Mouse (Mus musculus) CH12.LX (cell line): Measurements from ENCODE around the gene Anks1b. TPM values are rescaled to one million over a fixed set of nuclear protein-coding genes. Genes with fewer than 3 reads are reported as not detected.

ENCODE experiments used
- DNase-seq: peaks from one replicate; pipeline ENCODE4 v3.0.0-alpha.2; 2013; ENCODE audit errors: extremely low read depth
- H3K27ac ChIP-seq: 2 replicates; pipeline ENCODE4 v1.5.1; 2012; ENCODE audit warnings: low read depth, mild to moderate bottlenecking, control low read depth, moderate library complexity; ENCODE audit not compliant: insufficient read depth
- H3K27me3 ChIP-seq: replicated peaks from 2 replicates; pipeline ENCODE3; 2012; ENCODE audit warnings: inconsistent platforms
- H3K36me3 ChIP-seq, 2 experiments: replicated peaks in 1 of 2; 2 replicates each; pipeline versions ENCODE3 to v1.6.1; 2012; ENCODE audit warnings: inconsistent platforms in 1 of 2, low read length in 1 of 2, mild to moderate bottlenecking in 1 of 2, mixed read lengths in 1 of 2, moderate library complexity in 1 of 2; ENCODE audit not compliant: control insufficient read depth in 1 of 2, insufficient read depth in 1 of 2
- H3K4me1 ChIP-seq, 2 experiments: 2 replicates each; pipeline ENCODE4 v1.6.1; 2012; ENCODE audit warnings: inconsistent platforms in 1 of 2, moderate library complexity in 1 of 2; ENCODE audit not compliant: insufficient read depth in 2 of 2, control insufficient read depth in 1 of 2
- H3K4me2 ChIP-seq: 2 replicates; pipeline ENCODE4 v1.6.1; 2012; ENCODE audit warnings: low read depth, mild to moderate bottlenecking, control low read depth; ENCODE audit not compliant: poor library complexity, insufficient read depth, severe bottlenecking
- H3K4me3 ChIP-seq, 3 experiments: fragments of 150-350 bp in 1 of 3; sonication (generic) in 1 of 3; replicated peaks in 1 of 3; 2 replicates each; pipeline versions ENCODE3 to v1.5.1; 2011 to 2012; ENCODE audit warnings: low read depth in 2 of 3, low read length in 2 of 3, mild to moderate bottlenecking in 2 of 3, moderate library complexity in 2 of 3, control low read depth in 1 of 3, improper control_type of control experiment in 1 of 3, inconsistent platforms in 1 of 3, mixed read lengths in 1 of 3; ENCODE audit not compliant: poor library complexity in 1 of 3
- H3K79me2 ChIP-seq: replicated peaks from 2 replicates; pipeline ENCODE4 v1.6.1; 2012; ENCODE audit warnings: mild to moderate bottlenecking, moderate library complexity; ENCODE audit not compliant: control insufficient read depth, poor library complexity, insufficient read depth, severe bottlenecking; ENCODE audit errors: extremely low read depth
- H3K9ac ChIP-seq: 2 replicates; pipeline ENCODE4 v1.6.1; 2012; ENCODE audit warnings: low read depth, mild to moderate bottlenecking, control low read depth, moderate library complexity; ENCODE audit not compliant: insufficient read depth
- H3K9me3 ChIP-seq: replicated peaks from 2 replicates; pipeline ENCODE3; 2012; ENCODE audit warnings: low read length, inconsistent platforms, mixed read lengths
- BHLHE40 ChIP-seq: IDR thresholded peaks from 2 replicates; pipeline ENCODE4 v1.6.1; 2011; ENCODE audit warnings: mild to moderate bottlenecking, low read depth, low read length, improper control_type of control experiment
- CHD1 ChIP-seq: IDR thresholded peaks from 2 replicates; pipeline ENCODE4 v1.6.1; 2012; ENCODE audit warnings: low read depth, low read length, improper control_type of control experiment, inconsistent platforms
- CHD2 ChIP-seq: IDR thresholded peaks from 2 replicates; pipeline ENCODE4 v1.6.1; 2011; ENCODE audit warnings: low read length, improper control_type of control experiment
- CTCF ChIP-seq, 2 experiments: IDR thresholded peaks in 1 of 2; conservative IDR thresholded peaks in 1 of 2; 2 replicates each; pipeline ENCODE4 v1.5.1; 2011 to 2012; ENCODE audit warnings: low read depth in 2 of 2, low read length in 2 of 2, improper control_type of control experiment in 1 of 2, inconsistent platforms in 1 of 2, mild to moderate bottlenecking in 1 of 2, moderate library complexity in 1 of 2
- E2F4 ChIP-seq: IDR thresholded peaks from 2 replicates; pipeline ENCODE4 v1.6.1; 2011; ENCODE audit warnings: low read depth, low read length, improper control_type of control experiment; ENCODE audit not compliant: insufficient replicate concordance
- EP300 ChIP-seq: IDR thresholded peaks from 2 replicates; pipeline ENCODE4 v1.6.1; 2011; ENCODE audit warnings: low read length, improper control_type of control experiment
- ETS1 ChIP-seq: conservative IDR thresholded peaks from 2 replicates; pipeline ENCODE4 v1.6.1; 2012; ENCODE audit warnings: low read depth, mild to moderate bottlenecking, inconsistent platforms, low read length, improper control_type of control experiment, moderate library complexity
- GABPA ChIP-seq: IDR thresholded peaks from 2 replicates; pipeline ENCODE4 v1.6.1; 2012; ENCODE audit warnings: low read depth, low read length, improper control_type of control experiment, inconsistent platforms; ENCODE audit not compliant: insufficient replicate concordance
- JUN ChIP-seq: IDR thresholded peaks from 2 replicates; pipeline ENCODE4 v1.6.1; 2011; ENCODE audit warnings: low read depth, mild to moderate bottlenecking, low read length, improper control_type of control experiment, moderate library complexity; ENCODE audit not compliant: insufficient read depth
- KAT2A ChIP-seq: IDR thresholded peaks from 2 replicates; pipeline ENCODE4 v1.6.1; 2012; ENCODE audit warnings: low read length, improper control_type of control experiment, inconsistent platforms; ENCODE audit not compliant: insufficient replicate concordance
- MAFK ChIP-seq: IDR thresholded peaks from 2 replicates; pipeline ENCODE4 v1.6.1; 2011; ENCODE audit warnings: low read length, improper control_type of control experiment; ENCODE audit not compliant: insufficient replicate concordance
- MAX ChIP-seq: IDR thresholded peaks from 2 replicates; pipeline ENCODE4 v1.6.1; 2011; ENCODE audit warnings: low read length, improper control_type of control experiment
- MAZ ChIP-seq: IDR thresholded peaks from 2 replicates; pipeline ENCODE4 v1.6.1; 2012; ENCODE audit warnings: low read depth, mild to moderate bottlenecking, inconsistent platforms, low read length, improper control_type of control experiment, moderate library complexity
- MXI1 ChIP-seq: IDR thresholded peaks from 2 replicates; pipeline ENCODE4 v1.6.1; 2011; ENCODE audit warnings: mild to moderate bottlenecking, low read depth, low read length, improper control_type of control experiment
- MYC ChIP-seq: IDR thresholded peaks from 2 replicates; pipeline ENCODE4 v1.6.1; 2011; ENCODE audit warnings: low read depth, mild to moderate bottlenecking, improper control_type of control experiment, low read length
- NELFE ChIP-seq: IDR thresholded peaks from 2 replicates; pipeline ENCODE4 v1.6.1; 2011; ENCODE audit warnings: low read depth, low read length, improper control_type of control experiment
- PAX5 ChIP-seq: IDR thresholded peaks from 2 replicates; pipeline ENCODE4 v1.6.1; 2012; ENCODE audit warnings: low read length, inconsistent platforms, mixed read lengths
- POLR2A ChIP-seq: IDR thresholded peaks from 2 replicates; pipeline ENCODE4 v1.6.1; 2011; ENCODE audit warnings: low read depth, mild to moderate bottlenecking, improper control_type of control experiment, low read length
- RAD21 ChIP-seq: IDR thresholded peaks from 2 replicates; pipeline ENCODE4 v1.6.1; 2011; ENCODE audit warnings: low read depth, mild to moderate bottlenecking, low read length, improper control_type of control experiment, moderate library complexity
- SIN3A ChIP-seq: IDR thresholded peaks from 2 replicates; pipeline ENCODE4 v1.6.1; 2012; ENCODE audit warnings: low read length, improper control_type of control experiment, inconsistent platforms
- SMC3 ChIP-seq: IDR thresholded peaks from 2 replicates; pipeline ENCODE4 v1.6.1; 2011; ENCODE audit warnings: low read depth, low read length, improper control_type of control experiment
- UBTF ChIP-seq: IDR thresholded peaks from 2 replicates; pipeline ENCODE4 v1.6.1; 2012; ENCODE audit warnings: low read depth, mild to moderate bottlenecking, inconsistent platforms, low read length, improper control_type of control experiment, moderate library complexity
- USF1 ChIP-seq: IDR thresholded peaks from 2 replicates; pipeline ENCODE4 v1.6.1; 2014; ENCODE audit warnings: low read depth, mild to moderate bottlenecking, inconsistent platforms, low read length, improper control_type of control experiment
- USF2 ChIP-seq: conservative IDR thresholded peaks from 2 replicates; pipeline ENCODE4 v1.6.1; 2011; ENCODE audit warnings: low read depth, low read length, improper control_type of control experiment
- ZKSCAN1 ChIP-seq: IDR thresholded peaks from 2 replicates; pipeline ENCODE4 v1.6.1; 2012; ENCODE audit warnings: low read depth, inconsistent platforms, low read length, improper control_type of control experiment, borderline replicate concordance
- ZMIZ1 ChIP-seq: IDR thresholded peaks from 2 replicates; pipeline ENCODE4 v1.6.1; 2012; ENCODE audit warnings: low read depth, mild to moderate bottlenecking, inconsistent platforms, low read length, improper control_type of control experiment
- dilution Hi-C: fragments of 300-500 bp; cut with MboI; formaldehyde crosslinking; loops from 2 replicates; pipeline ENCODE4 v1.14.3; 2020; ENCODE audit warnings: low sequenced_read_pairs; ENCODE audit not compliant: extremely low pct_unique_long_range_greater_than_20kb, extremely low pct_ligation_motif_present
- in situ Hi-C: fragments of 300-500 bp; cut with MboI; formaldehyde crosslinking; loops from 3 replicates; pipeline ENCODE4 v1.14.3; 2019; ENCODE audit warnings: low sequenced_read_pairs, low pct_ligation_motif_present, low pct_unique_long_range_greater_than_20kb, mixed read lengths
- polyA plus RNA-seq: library from polyadenylated mRNA; unstranded; fragments of >175 nt; gene quantifications from 2 replicates; pipeline ENCODE4 v1.2.1, GENCODE M21; 2012; ENCODE audit warnings: low read depth; ENCODE audit not compliant: insufficient read length
- total RNA-seq, 2 experiments: library from RNA; depleted of rRNA; stranded (reverse); fragments of 300-350 nt in 1 of 2; fragments of >200 nt in 1 of 2; gene quantifications; 2 replicates each; pipeline ENCODE4 v1.2.3; 2012 to 2014

The Anks1b gene
- total and polyA plus RNA-seq, 3 experiments, result 0.17 TPM; not detected in 2

GRCm38 (mm10) chr10:89856286-89856685, 17.0 kb upstream of the Anks1b start:
- no peak overlapping the region for H3K4me3 ChIP-seq
- dilution Hi-C loops (no loop called here), in situ Hi-C loops (no loop called here)
- H3K27me3 ChIP-seq, result no peaks in the 10 kb centered on the region
- DNase-seq, result no peak
- TF ChIP-seq JUN (no peak), RAD21 (no peak), MAFK (no peak), ETS1 (no peak), MXI1 (no peak), CHD1 (no peak), UBTF (no peak), MAZ (no peak), SIN3A (no peak), EP300 (no peak), ZMIZ1 (no peak), MYC (no peak), USF1 (no peak), CTCF (conservative IDR thresholded peaks at IDR 0.05 in 1 of 2, IDR thresholded peaks at IDR 0.05 in 1 of 2; ENCODE audit: low read depth in 2 of 2, low read length in 2 of 2) (no peak), NELFE (no peak), POLR2A (no peak), SMC3 (no peak), KAT2A (no peak), GABPA (no peak), E2F4 (no peak)
- no peaks in the 10 kb centered on the region for H3K9me3 ChIP-seq
- no peak overlapping the region for H3K4me2 ChIP-seq
- no peaks in the 10 kb centered on the region for H3K36me3 ChIP-seq
- H3K27ac ChIP-seq, result no peak overlapping the region
- no peaks in the 10 kb centered on the region for H3K79me2 ChIP-seq
- H3K4me1 ChIP-seq, result 0 out of 4 replicates have a peak, but pooled peaks cover 0 to 4% of the 10 kb centered on the region in 2 experiments
- H3K9ac ChIP-seq, result no peak overlapping the region

GRCm38 (mm10) chr10:89868211-89868610, 5.1 kb upstream of the Anks1b start:
- no peak for TF ChIP-seq PAX5
- no peak for TF ChIP-seq MAZ
- TF ChIP-seq NELFE, result no peak
- no peak for TF ChIP-seq USF1
- TF ChIP-seq MAX, result no peak
- TF ChIP-seq BHLHE40, result no peak
- TF ChIP-seq ZKSCAN1, result no peak
- no peak for TF ChIP-seq CHD2
- no peak for TF ChIP-seq E2F4
- TF ChIP-seq SIN3A, result no peak
- TF ChIP-seq USF2, result no peak
- TF ChIP-seq ZMIZ1, result no peak
- no peak for TF ChIP-seq CHD1
- dilution Hi-C loops, result no loop called here
- Histone ChIP-seq H3K9me3 (peaks cover 2% of the 10 kb centered on the region), H3K36me3 (no peaks in the 10 kb centered on the region), H3K9ac (no peak overlapping the region), H3K27ac (no peak overlapping the region), H3K4me1 (peaks cover 0 to 4% of the 10 kb centered on the region in 2 experiments; a peak in 2 of 4 replicates), H3K4me2 (no peak overlapping the region), H3K79me2 (no peaks in the 10 kb centered on the region), H3K4me3 (no peak overlapping the region), H3K27me3 (no peaks in the 10 kb centered on the region)
- in situ Hi-C loops, result no loop called here
- no peak for DNase-seq
